Mouse (Mus musculus) cerebellum, adult 11-12 months (tissue): ENCODE results near the gene Gm5538.

Experiments
- DNase-seq: peaks from one replicate; pipeline ENCODE4 v3.0.0; 2022

Gm5538 gene

DNA sequence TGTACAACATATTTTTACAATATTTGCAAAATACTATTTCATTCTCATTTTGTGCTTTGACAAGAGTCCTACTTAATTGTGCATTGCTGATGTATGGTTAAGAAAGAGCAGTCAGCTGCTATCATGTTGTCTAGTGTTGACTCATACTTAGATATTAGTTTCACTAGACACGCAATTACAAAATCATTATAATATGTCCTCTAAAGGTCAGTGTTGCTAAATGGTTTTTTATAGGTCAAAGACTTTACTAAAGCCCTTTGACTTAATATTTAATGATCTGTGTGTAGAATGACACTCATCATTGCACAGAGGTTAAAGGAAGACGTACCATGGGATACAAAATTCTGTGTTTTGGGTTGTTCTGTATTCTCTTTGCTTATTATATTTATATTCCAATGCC is at the start of gene Gm5538:
TSS of gene Gm5538 (plus strand) at position 301 of the 400 bp plus-strand sequence.
- DNase-seq = no peak

DNA sequence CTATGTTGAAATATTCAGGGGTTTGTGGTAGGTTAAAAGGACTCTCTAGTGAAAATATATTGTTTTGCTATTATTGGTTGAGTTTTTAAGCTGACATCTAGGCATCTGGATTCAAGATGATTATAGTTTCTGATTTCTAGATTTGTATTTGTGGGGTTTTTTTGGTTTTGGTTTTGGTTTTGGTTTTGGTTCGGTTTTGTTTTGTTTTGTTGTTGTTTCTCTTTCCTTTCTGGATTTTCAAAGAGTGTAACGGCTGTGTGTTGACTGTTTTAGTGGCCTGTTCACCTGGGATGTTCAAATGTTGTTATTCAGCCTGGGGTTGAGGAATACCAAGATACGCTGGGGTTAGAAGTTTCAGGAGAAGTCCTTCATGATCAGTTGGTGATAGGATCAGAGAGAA is 32.2 kb upstream of the Gm5538 start:
- DNase-seq = no peak

DNA sequence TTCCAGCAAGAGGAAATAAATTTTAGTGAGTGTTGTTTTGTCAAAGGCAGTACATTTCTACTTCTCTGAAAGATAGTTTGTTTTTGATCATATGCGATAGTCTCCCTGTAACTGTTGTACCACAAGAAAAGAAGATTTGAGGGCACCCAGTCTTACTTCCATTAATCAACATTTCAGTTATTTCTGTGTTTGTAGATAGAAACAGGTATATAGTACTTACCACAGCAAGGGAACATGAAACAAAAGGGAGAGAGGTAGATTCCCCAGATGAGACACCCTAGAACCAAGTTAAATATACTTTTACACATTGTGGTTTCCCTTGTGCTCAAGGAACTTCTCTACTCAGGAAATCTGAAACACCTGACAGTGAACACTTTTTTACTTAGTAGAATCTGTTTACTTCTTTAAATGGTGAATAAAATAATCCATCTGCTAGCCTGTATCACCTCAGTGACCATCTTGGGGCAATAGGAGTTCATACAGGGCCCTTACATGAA is 26.9 kb upstream of the Gm5538 start:
- DNase-seq = no peak

DNA sequence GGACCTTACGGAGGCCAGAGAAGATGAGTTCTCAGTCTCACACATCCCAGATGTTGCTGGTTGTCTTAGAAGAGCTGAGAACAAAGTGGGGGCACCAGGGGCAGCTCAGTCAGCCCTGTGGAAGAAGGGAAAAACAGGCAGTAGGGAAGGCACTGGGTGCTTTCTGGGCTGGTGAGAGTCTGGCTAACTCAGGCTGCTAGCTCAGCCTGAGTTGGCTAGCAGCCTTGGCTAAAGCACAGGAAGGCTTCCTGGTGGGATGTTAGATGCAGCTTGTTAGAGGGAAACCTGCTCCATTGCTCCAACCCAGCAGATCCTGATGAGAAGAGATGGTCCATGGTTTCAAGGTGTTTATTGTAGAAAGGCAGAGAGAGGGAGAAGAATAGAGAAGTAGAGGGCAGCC is 10.3 kb downstream of the Gm5538 start:
- no peak for DNase-seq

DNA sequence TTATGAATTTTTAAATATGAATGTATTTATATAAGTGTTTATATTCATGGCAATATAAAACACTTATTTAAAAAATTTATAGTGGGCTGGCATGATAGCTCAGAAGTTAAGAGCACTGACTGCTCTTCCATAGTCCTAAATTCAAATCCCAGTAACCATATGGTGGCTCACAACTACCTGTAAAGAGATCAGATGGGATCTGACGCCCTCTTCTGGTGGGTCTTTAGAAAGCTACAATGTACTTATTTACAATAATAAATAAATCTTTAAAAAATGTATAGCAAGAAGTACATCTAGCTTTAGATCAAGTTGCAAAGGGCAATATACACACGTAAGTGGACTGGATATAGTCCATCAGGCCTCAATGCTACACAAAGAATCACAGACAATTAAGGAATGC is 14.6 kb downstream of the Gm5538 start:
- no peak for DNase-seq
